Comparison of ENCODE assay signal across 8 mouse cellular contexts in genomic region chr11:69410310-69411072, GRCm38 (mm10). TPM values are rescaled to one million over a fixed set of nuclear protein-coding genes. Genes with fewer than 3 reads are reported as not detected.
A peak's percentile ranks its signal among the peaks of the same experiment; 100 is the strongest.
DNase-seq lines count a peak whose midpoint lies in the region; ATAC-seq and TF ChIP-seq lines count a peak whose summit lies in the region.

No protein-coding gene starts in this region.

- H3K4me3 ChIP-seq in testis, adult 2 months (ENCODE audit: control insufficient read depth, low read depth, low read length) = peak overlapping the region; percentile 93
- H3K4me3 ChIP-seq in embryonic facial prominence, embryonic 14.5 days (ENCODE audit: low read depth, low read length) = peak overlapping the region; percentile 77
- peak overlapping the region; percentile 70 for H3K4me3 ChIP-seq in heart, embryonic 13.5 days
- peak overlapping the region; percentile 85 for H3K4me3 ChIP-seq in kidney, embryonic 14.5 days (ENCODE audit: low read length)
- H3K4me3 ChIP-seq in neural tube, embryonic 13.5 days = peak overlapping the region; percentile 90

- H3K4me2 ChIP-seq in embryonic facial prominence, embryonic 14.5 days (ENCODE audit: low read depth, low read length) = peak overlapping the region; percentile 92
- peak overlapping the region; percentile 99 for H3K4me2 ChIP-seq in heart, embryonic 13.5 days
- peak overlapping the region; percentile 68 for H3K4me2 ChIP-seq in kidney, embryonic 14.5 days (replicated peaks; ENCODE audit: low read depth, low read length)
- H3K4me2 ChIP-seq in neural tube, embryonic 13.5 days = peak overlapping the region; percentile 96

- peak; percentile 15; the same call in 1 of the 2 replicates for TF ChIP-seq POLR2A in testis, adult 2 months (IDR thresholded peaks at IDR 0.05; ENCODE audit: control insufficient read depth, low read depth, low read length)

- no peak for TF ChIP-seq CTCF in testis, adult 2 months (IDR thresholded peaks at IDR 0.05; ENCODE audit: control insufficient read depth, insufficient read depth, insufficient replicate concordance, low read depth, low read length)

- peak; percentile 4; the same call in 1 of the 2 replicates for ATAC-seq in embryonic facial prominence, embryonic 14.5 days (ENCODE audit: low read depth)
- no peak; the same call in 1 of the 2 replicates for ATAC-seq in heart, embryonic 13.5 days (ENCODE audit: extremely low read depth, insufficient number of reproducible peaks, low FRiP score, low TSS enrichment)
- ATAC-seq in kidney, embryonic 14.5 days (ENCODE audit: low FRiP score, low TSS enrichment) = peak; percentile 7; the same call in 1 of the 2 replicates
- ATAC-seq in neural tube, embryonic 13.5 days (ENCODE audit: low read depth) = peak; percentile 8

- under 1% methylated on average over 35 of the region's 41 CpGs for WGBS in embryonic facial prominence, embryonic 14.5 days
- under 1% methylated on average over 41 of the region's 41 CpGs for WGBS in heart, embryonic 13.5 days
- WGBS in kidney, embryonic 14.5 days = under 1% methylated on average over 41 of the region's 41 CpGs
- under 1% methylated on average over 41 of the region's 41 CpGs for WGBS in neural tube, embryonic 13.5 days

- H3K27ac ChIP-seq in testis, adult 2 months (ENCODE audit: control insufficient read depth, insufficient read depth, low read depth, low read length) = peak overlapping the region; percentile 94
- H3K27ac ChIP-seq in embryonic facial prominence, embryonic 14.5 days (replicated peaks; ENCODE audit: low read depth, low read length) = peak overlapping the region; percentile 97
- peak overlapping the region; percentile 99 for H3K27ac ChIP-seq in heart, embryonic 13.5 days (replicated peaks)
- H3K27ac ChIP-seq in kidney, embryonic 14.5 days (ENCODE audit: low read depth, low read length) = peak overlapping the region; percentile 99
- peak overlapping the region; percentile 100 for H3K27ac ChIP-seq in neural tube, embryonic 13.5 days (replicated peaks)

- DNase-seq in testis, postnatal 14 days (ENCODE audit: low spot score) = no peak
- DNase-seq in embryonic facial prominence, embryonic 14.5 days (ENCODE audit: low spot score) = peak; percentile 59
- DNase-seq in lung, adult 18-20 months = peak; percentile 82 to 83
- no peak for DNase-seq in MN1 (ENCODE audit: low spot score)

- no peaks in the 10 kb centered on the region for H3K9me3 ChIP-seq in embryonic facial prominence, embryonic 14.5 days (ENCODE audit: control insufficient read depth, low read length)
- H3K9me3 ChIP-seq in heart, embryonic 13.5 days = no peaks in the 10 kb centered on the region
- no peaks in the 10 kb centered on the region for H3K9me3 ChIP-seq in kidney, embryonic 14.5 days (ENCODE audit: control insufficient read depth, low read length)
- no peaks in the 10 kb centered on the region for H3K9me3 ChIP-seq in neural tube, embryonic 13.5 days

- H3K9ac ChIP-seq in embryonic facial prominence, embryonic 14.5 days (ENCODE audit: low read depth, low read length) = peak overlapping the region; percentile 90
- peak overlapping the region; percentile 98 for H3K9ac ChIP-seq in heart, embryonic 13.5 days
- peak overlapping the region; percentile 90 for H3K9ac ChIP-seq in kidney, embryonic 14.5 days (ENCODE audit: low read depth, low read length)
- peak overlapping the region; percentile 100 for H3K9ac ChIP-seq in neural tube, embryonic 13.5 days

- peaks cover 51% of the 10 kb centered on the region for H3K4me1 ChIP-seq in testis, adult 2 months (ENCODE audit: control insufficient read depth, insufficient read depth, low read length)
- H3K4me1 ChIP-seq in embryonic facial prominence, embryonic 14.5 days (ENCODE audit: control insufficient read depth, insufficient read depth, low read length) = peaks cover 46% of the 10 kb centered on the region
- peaks cover 52% of the 10 kb centered on the region for H3K4me1 ChIP-seq in heart, embryonic 13.5 days
- H3K4me1 ChIP-seq in kidney, embryonic 14.5 days (ENCODE audit: control insufficient read depth, insufficient read depth, low read length) = peaks cover 47% of the 10 kb centered on the region
- H3K4me1 ChIP-seq in neural tube, embryonic 13.5 days (replicated peaks) = peaks cover 71% of the 10 kb centered on the region

- H3K36me3 ChIP-seq in testis, adult 2 months (ENCODE audit: control insufficient read depth, insufficient read depth, low read length) = no peaks in the 10 kb centered on the region
- peaks cover 44% of the 10 kb centered on the region for H3K36me3 ChIP-seq in embryonic facial prominence, embryonic 14.5 days (ENCODE audit: control insufficient read depth, insufficient read depth, low read length)
- peaks cover 38% of the 10 kb centered on the region for H3K36me3 ChIP-seq in heart, embryonic 13.5 days
- H3K36me3 ChIP-seq in kidney, embryonic 14.5 days (ENCODE audit: control insufficient read depth, insufficient read depth, low read length) = peaks cover 41% of the 10 kb centered on the region
- H3K36me3 ChIP-seq in neural tube, embryonic 13.5 days = peaks cover 45% of the 10 kb centered on the region

- no peaks in the 10 kb centered on the region for H3K27me3 ChIP-seq in testis, adult 2 months (ENCODE audit: control insufficient read depth, insufficient read depth, low read length)
- no peaks in the 10 kb centered on the region for H3K27me3 ChIP-seq in embryonic facial prominence, embryonic 14.5 days (replicated peaks; ENCODE audit: control insufficient read depth, insufficient read depth, low read length)
- no peaks in the 10 kb centered on the region for H3K27me3 ChIP-seq in heart, embryonic 13.5 days (replicated peaks)
- H3K27me3 ChIP-seq in kidney, embryonic 14.5 days (ENCODE audit: control insufficient read depth, insufficient read depth, low read length) = no peaks in the 10 kb centered on the region
- no peaks in the 10 kb centered on the region for H3K27me3 ChIP-seq in neural tube, embryonic 13.5 days

RNA-seq across cellular contexts. Expression of gene Kdm6b, which starts 3.0 kb away (rescaled TPM):
- polyA plus RNA-seq in testis, adult 2 months (2012; rRNA removed) = 8.0 and 8.6 TPM in 2 replicates
- 24.2 and 24.3 TPM in 2 replicates for polyA plus RNA-seq in embryonic facial prominence, embryonic 14.5 days (2014; fragmentation: Nextera tagmentation; extraction: Ambion mirVana)
- polyA plus RNA-seq in heart, embryonic 13.5 days (2015; fragmentation: Nextera tagmentation; extraction: Ambion mirVana) = 20.9 and 21.6 TPM in 2 replicates
- 36.1 and 37.4 TPM in 2 replicates for polyA plus RNA-seq in kidney, embryonic 14.5 days (2014; fragmentation: Nextera tagmentation; extraction: Ambion mirVana)
- 44.8 and 47.4 TPM in 2 replicates for polyA plus RNA-seq in neural tube, embryonic 13.5 days (2015; fragmentation: Nextera tagmentation; extraction: Ambion mirVana)

RNA-seq across cellular contexts. Expression of gene Tmem88, which starts 12.5 kb away (rescaled TPM):
- polyA plus RNA-seq in testis, adult 2 months (2012; rRNA removed) = 2.0 and 2.4 TPM in 2 replicates
- 19.2 and 21.0 TPM in 2 replicates for polyA plus RNA-seq in embryonic facial prominence, embryonic 14.5 days (2014; fragmentation: Nextera tagmentation; extraction: Ambion mirVana)
- polyA plus RNA-seq in heart, embryonic 13.5 days (2015; fragmentation: Nextera tagmentation; extraction: Ambion mirVana) = 40.0 and 40.5 TPM in 2 replicates
- 36.8 and 39.6 TPM in 2 replicates for polyA plus RNA-seq in kidney, embryonic 14.5 days (2014; fragmentation: Nextera tagmentation; extraction: Ambion mirVana)
- 7.8 and 8.4 TPM in 2 replicates for polyA plus RNA-seq in neural tube, embryonic 13.5 days (2015; fragmentation: Nextera tagmentation; extraction: Ambion mirVana)

RNA-seq across cellular contexts. Expression of gene Cyb5d1, which starts 15.1 kb away (rescaled TPM):
- 35.3 and 42.5 TPM in 2 replicates for polyA plus RNA-seq in testis, adult 2 months (2012; rRNA removed)
- 23.8 and 24.2 TPM in 2 replicates for polyA plus RNA-seq in embryonic facial prominence, embryonic 14.5 days (2014; fragmentation: Nextera tagmentation; extraction: Ambion mirVana)
- 21.2 and 21.5 TPM in 2 replicates for polyA plus RNA-seq in heart, embryonic 13.5 days (2015; fragmentation: Nextera tagmentation; extraction: Ambion mirVana)
- 11.1 and 23.9 TPM in 2 replicates for polyA plus RNA-seq in kidney, embryonic 14.5 days (2014; fragmentation: Nextera tagmentation; extraction: Ambion mirVana)
- 36.2 and 39.2 TPM in 2 replicates for polyA plus RNA-seq in neural tube, embryonic 13.5 days (2015; fragmentation: Nextera tagmentation; extraction: Ambion mirVana)

RNA-seq across cellular contexts. Expression of gene Naa38, which starts 15.2 kb away (rescaled TPM):
- polyA plus RNA-seq in testis, adult 2 months (2012; rRNA removed) = 325 and 343 TPM in 2 replicates
- 160 and 177 TPM in 2 replicates for polyA plus RNA-seq in embryonic facial prominence, embryonic 14.5 days (2014; fragmentation: Nextera tagmentation; extraction: Ambion mirVana)
- polyA plus RNA-seq in heart, embryonic 13.5 days (2015; fragmentation: Nextera tagmentation; extraction: Ambion mirVana) = 135 and 139 TPM in 2 replicates
- polyA plus RNA-seq in kidney, embryonic 14.5 days (2014; fragmentation: Nextera tagmentation; extraction: Ambion mirVana) = 172 and 221 TPM in 2 replicates
- polyA plus RNA-seq in neural tube, embryonic 13.5 days (2015; fragmentation: Nextera tagmentation; extraction: Ambion mirVana) = 112 and 117 TPM in 2 replicates

RNA-seq across cellular contexts. Expression of gene Chd3, which starts 41.3 kb away (rescaled TPM):
- polyA plus RNA-seq in testis, adult 2 months (2012; rRNA removed) = 49.4 and 52.5 TPM in 2 replicates
- polyA plus RNA-seq in embryonic facial prominence, embryonic 14.5 days (2014; fragmentation: Nextera tagmentation; extraction: Ambion mirVana) = 68.9 and 73.3 TPM in 2 replicates
- 18.0 and 18.8 TPM in 2 replicates for polyA plus RNA-seq in heart, embryonic 13.5 days (2015; fragmentation: Nextera tagmentation; extraction: Ambion mirVana)
- 56.7 and 59.7 TPM in 2 replicates for polyA plus RNA-seq in kidney, embryonic 14.5 days (2014; fragmentation: Nextera tagmentation; extraction: Ambion mirVana)
- polyA plus RNA-seq in neural tube, embryonic 13.5 days (2015; fragmentation: Nextera tagmentation; extraction: Ambion mirVana) = 82.3 and 84.6 TPM in 2 replicates

Comparison
In these comparisons a context has a peak if more than half of its experiments do, and no peak if none do; other contexts are left out.
1. DNase-seq: peak in embryonic facial prominence, embryonic 14.5 days (single experiment) and lung, adult 18-20 months (2 of 2); none in testis, postnatal 14 days (single experiment) and MN1 (single experiment).
2. Peak in every context shown above with its lines, with median percentiles within 50 percentile points of each other: H3K27ac ChIP-seq, H3K4me3 ChIP-seq, H3K4me2 ChIP-seq and H3K9ac ChIP-seq.